In genomic region chr8:94532525-94532872, GRCm38 (mm10) we compare ENCODE assay signal across 8 mouse cellular contexts. TPM values are rescaled to one million over a fixed set of nuclear protein-coding genes. Genes with fewer than 3 reads are reported as not detected.
A peak's percentile ranks its signal among the peaks of the same experiment; 100 is the strongest.
DNase-seq lines count a peak whose midpoint lies in the region; ATAC-seq lines count a peak whose summit lies in the region.

No protein-coding gene starts in this region.

- peaks cover 12% of the 10 kb centered on the region for H3K4me1 ChIP-seq in kidney, embryonic 16.5 days (ENCODE audit: insufficient read depth, low read length)
- peaks cover 24% of the 10 kb centered on the region for H3K4me1 ChIP-seq in embryonic facial prominence, embryonic 10.5 days
- H3K4me1 ChIP-seq in hindbrain, embryonic 16.5 days (ENCODE audit: control insufficient read depth, insufficient read depth, low read depth, low read length) = peaks cover 33% of the 10 kb centered on the region
- peaks cover 14% of the 10 kb centered on the region; the same call in 1 of the 2 replicates for H3K4me1 ChIP-seq in midbrain, embryonic 16.5 days (ENCODE audit: control insufficient read depth, insufficient read depth, low read length)

- peak overlapping the region; percentile 96 for H3K4me2 ChIP-seq in kidney, embryonic 16.5 days (replicated peaks; ENCODE audit: low read depth, low read length)
- H3K4me2 ChIP-seq in hindbrain, embryonic 16.5 days (ENCODE audit: low read length) = peak overlapping the region; percentile 98
- H3K4me2 ChIP-seq in midbrain, embryonic 16.5 days (ENCODE audit: low read length) = peak overlapping the region; percentile 69

- DNase-seq in kidney, postnatal 25 days = no peak
- no peak for DNase-seq in embryonic facial prominence, embryonic 10.5 days (ENCODE audit: low spot score)
- DNase-seq in thymus, postnatal 14 days = no peak
- DNase-seq in kidney, postnatal 14 days = no peak

- peak overlapping the region; percentile 70 for H3K4me3 ChIP-seq in kidney, embryonic 16.5 days (ENCODE audit: low read length)
- H3K4me3 ChIP-seq in embryonic facial prominence, embryonic 10.5 days = peak overlapping the region; percentile 75
- peak overlapping the region; percentile 71 for H3K4me3 ChIP-seq in hindbrain, embryonic 16.5 days (ENCODE audit: low read length)
- peak overlapping the region; percentile 62 for H3K4me3 ChIP-seq in midbrain, embryonic 16.5 days (ENCODE audit: low read depth, low read length)

- peak; percentile 13; the same call in 1 of the 2 replicates for ATAC-seq in kidney, embryonic 16.5 days (ENCODE audit: low FRiP score, low TSS enrichment)
- peak; percentile 19; the same call in 1 of the 2 replicates for ATAC-seq in hindbrain, embryonic 16.5 days
- peak; percentile 9; the same call in 1 of the 2 replicates for ATAC-seq in midbrain, embryonic 16.5 days
- ATAC-seq in CD4-positive, CD25-positive, alpha-beta regulatory T cell, adult 4 months = no peak

- under 1% methylated on average over 26 of the region's 34 CpGs for WGBS in kidney, embryonic 16.5 days
- under 1% methylated on average over 34 of the region's 34 CpGs for WGBS in embryonic facial prominence, embryonic 10.5 days
- 0% methylated on average over 32 of the region's 34 CpGs for WGBS in hindbrain, embryonic 16.5 days
- under 1% methylated on average over 29 of the region's 34 CpGs for WGBS in midbrain, embryonic 16.5 days

- no peaks in the 10 kb centered on the region for H3K9me3 ChIP-seq in kidney, embryonic 16.5 days (ENCODE audit: low read length)
- H3K9me3 ChIP-seq in embryonic facial prominence, embryonic 10.5 days = no peaks in the 10 kb centered on the region
- no peaks in the 10 kb centered on the region for H3K9me3 ChIP-seq in hindbrain, embryonic 16.5 days (ENCODE audit: control insufficient read depth, low read length)
- no peaks in the 10 kb centered on the region for H3K9me3 ChIP-seq in midbrain, embryonic 16.5 days (replicated peaks; ENCODE audit: control insufficient read depth, low read length, poor library complexity, severe bottlenecking)

- H3K36me3 ChIP-seq in kidney, embryonic 16.5 days (ENCODE audit: insufficient read depth, low read length) = no peaks in the 10 kb centered on the region
- no peaks in the 10 kb centered on the region for H3K36me3 ChIP-seq in embryonic facial prominence, embryonic 10.5 days (replicated peaks)
- no peaks in the 10 kb centered on the region for H3K36me3 ChIP-seq in hindbrain, embryonic 16.5 days (ENCODE audit: control insufficient read depth, insufficient read depth, low read length)
- no peaks in the 10 kb centered on the region for H3K36me3 ChIP-seq in midbrain, embryonic 16.5 days (ENCODE audit: control insufficient read depth, insufficient read depth, low read length)

- H3K27ac ChIP-seq in kidney, embryonic 16.5 days (ENCODE audit: low read length) = no peak overlapping the region
- peak overlapping the region; percentile 85 for H3K27ac ChIP-seq in embryonic facial prominence, embryonic 10.5 days (replicated peaks)
- peak overlapping the region; percentile 52 for H3K27ac ChIP-seq in hindbrain, embryonic 16.5 days (ENCODE audit: low read depth, low read length)
- H3K27ac ChIP-seq in midbrain, embryonic 16.5 days (ENCODE audit: low read length) = peak overlapping the region; percentile 14

- peak overlapping the region; percentile 76 for H3K9ac ChIP-seq in kidney, embryonic 16.5 days (replicated peaks; ENCODE audit: low read length)
- H3K9ac ChIP-seq in hindbrain, embryonic 16.5 days (ENCODE audit: low read depth, low read length) = peak overlapping the region; percentile 88
- peak overlapping the region; percentile 81 for H3K9ac ChIP-seq in midbrain, embryonic 16.5 days (ENCODE audit: low read depth, low read length)

- peaks cover 17% of the 10 kb centered on the region for H3K27me3 ChIP-seq in kidney, embryonic 16.5 days (ENCODE audit: insufficient read depth, low read length)
- peaks cover 85% of the 10 kb centered on the region for H3K27me3 ChIP-seq in embryonic facial prominence, embryonic 10.5 days (replicated peaks; ENCODE audit: low read depth, poor library complexity, severe bottlenecking)
- H3K27me3 ChIP-seq in hindbrain, embryonic 16.5 days (replicated peaks; ENCODE audit: control insufficient read depth, insufficient read depth, low read length) = peaks cover 16% of the 10 kb centered on the region
- H3K27me3 ChIP-seq in midbrain, embryonic 16.5 days (ENCODE audit: control insufficient read depth, insufficient read depth, low read depth, low read length) = peaks cover 6% of the 10 kb centered on the region; the same call in 1 of the 2 replicates

RNA-seq across cellular contexts. Expression of gene Cpne2, which starts 0.3 kb away (rescaled TPM):
- polyA plus RNA-seq in kidney, embryonic 16.5 days (2015; fragmentation: Nextera tagmentation; extraction: Ambion mirVana) = 10.2 and 13.5 TPM in 2 replicates
- 9.1 and 9.9 TPM in 2 replicates for polyA plus RNA-seq in embryonic facial prominence, embryonic 10.5 days (2016; fragmentation: Nextera tagmentation; extraction: Ambion mirVana)
- 22.7 and 23.5 TPM in 2 replicates for polyA plus RNA-seq in hindbrain, embryonic 16.5 days (2015; fragmentation: Nextera tagmentation; extraction: Ambion mirVana)
- polyA plus RNA-seq in midbrain, embryonic 16.5 days (2015; fragmentation: Nextera tagmentation; extraction: Ambion mirVana) = 25.0 and 26.2 TPM in 2 replicates
- under 1 TPM; 0.39 to 0.92 TPM for polyA plus RNA-seq in CD4-positive, CD25-positive, alpha-beta regulatory T cell, adult 4 months (2017; shearing (Covaris generic))
